Mouse (Mus musculus): ENCODE results near the gene Igf1r.

DNA sequence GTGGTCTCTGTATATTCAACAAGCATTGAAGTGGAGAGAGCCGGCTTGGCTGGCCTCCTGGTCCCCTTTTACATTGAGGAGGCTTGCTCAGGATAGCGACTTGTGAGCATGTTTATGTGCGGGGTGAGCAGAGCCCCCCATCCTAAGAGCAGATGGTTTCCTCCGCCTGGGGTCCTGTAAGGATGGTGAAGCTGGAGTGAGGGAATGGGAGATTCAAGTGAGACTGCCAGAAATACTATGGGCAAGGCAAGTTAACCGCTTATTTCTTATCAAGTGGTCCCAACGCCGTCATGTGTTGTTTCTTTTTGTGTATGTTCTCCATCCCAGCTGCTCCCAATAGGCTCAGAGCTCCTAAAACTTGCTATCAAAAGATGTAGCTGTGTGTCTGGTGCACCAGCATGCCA is 175.6 kb downstream of the Igf1r start:
- TF ChIP-seq GATA1 (IDR thresholded peaks at IDR 0.05; ENCODE audit: low read length) = no peak
- no peak for TF ChIP-seq TAL1 (IDR thresholded peaks at IDR 0.05; ENCODE audit: low read length)
